Mouse (Mus musculus) c-Kit-negative CD71-positive TER-119-positive erythroid progenitor cells, embryonic 14.5 days (primary cell): Measurements from ENCODE around the gene Dnajb8.

Source experiments
- DNase-seq: peaks from one replicate; pipeline ENCODE4 v3.0.0-alpha.2; 2013; ENCODE audit warnings: low read depth, low spot score

Gene Dnajb8

DNA sequence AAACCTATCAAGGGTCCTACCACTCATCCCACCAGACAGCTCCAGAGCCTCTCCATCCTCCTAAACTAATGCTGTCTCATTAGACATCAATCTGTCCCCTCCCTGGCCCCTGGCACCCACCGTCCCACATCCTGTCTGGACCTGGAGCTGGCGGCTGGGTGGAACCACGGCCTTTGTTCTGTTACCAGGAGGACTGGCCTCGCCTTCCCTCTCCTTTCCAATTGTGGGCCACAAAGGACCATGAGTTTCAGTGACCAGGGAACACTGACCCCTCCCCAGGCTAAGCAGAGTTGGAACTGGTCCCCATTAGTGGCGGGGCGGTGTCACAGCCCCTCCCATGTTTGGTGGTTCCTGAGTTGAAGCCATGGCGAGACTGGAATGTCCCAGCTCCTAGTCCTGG is 5.5 kb downstream of the Dnajb8 start:
- no peak for DNase-seq

GRCm38 (mm10) chr6:88229221-88229620 is 7.2 kb downstream of the Dnajb8 start:
- DNase-seq, result no peak

GRCm38 (mm10) chr6:88231821-88232220 is 9.8 kb downstream of the Dnajb8 start:
- DNase-seq, result no peak

DNA sequence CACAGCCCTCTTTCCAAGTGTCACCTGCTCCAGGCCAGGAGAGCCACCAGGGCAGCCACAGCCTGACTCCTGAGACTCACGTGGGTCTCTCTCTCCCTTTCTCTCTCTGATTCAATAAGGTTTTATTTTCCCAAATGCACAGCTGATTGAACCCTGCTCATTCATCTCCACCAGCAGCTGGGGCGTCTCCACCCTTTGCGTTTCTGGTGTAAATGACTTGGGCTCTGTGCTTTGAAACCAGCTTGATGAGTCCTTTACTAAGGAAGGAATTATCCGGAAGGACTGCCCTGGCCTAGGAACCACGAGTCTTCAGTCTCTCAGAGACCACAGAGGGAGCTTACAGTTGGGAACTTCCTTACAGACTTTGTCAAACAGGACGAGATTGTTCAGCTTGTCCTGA is 10.2 kb downstream of the Dnajb8 start:
- no peak for DNase-seq

DNA sequence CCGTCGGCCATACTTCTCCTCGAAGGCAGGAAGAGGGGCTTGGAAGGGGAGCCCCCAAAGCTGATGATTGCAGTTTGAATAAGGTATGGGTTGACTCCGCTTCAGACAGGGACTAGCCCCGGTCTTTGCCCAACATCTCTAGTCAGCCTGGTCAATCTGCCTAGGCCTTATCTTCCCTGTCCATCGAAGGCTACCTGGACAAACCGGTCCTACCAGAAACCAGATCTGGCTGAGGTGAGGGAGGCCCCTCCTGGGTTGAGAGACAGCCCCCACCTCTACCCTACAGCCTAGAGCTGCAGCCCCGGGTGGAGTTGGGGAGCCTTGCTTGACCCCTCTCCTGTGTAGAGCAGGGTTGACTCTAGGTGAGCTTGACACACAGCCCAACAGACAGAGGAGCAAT is 11.9 kb downstream of the Dnajb8 start:
- DNase-seq, result no peak

- no peak for DNase-seq
Measured at GRCm38 (mm10) chr6:88235461-88235860, 13.4 kb downstream of the Dnajb8 start.

DNA sequence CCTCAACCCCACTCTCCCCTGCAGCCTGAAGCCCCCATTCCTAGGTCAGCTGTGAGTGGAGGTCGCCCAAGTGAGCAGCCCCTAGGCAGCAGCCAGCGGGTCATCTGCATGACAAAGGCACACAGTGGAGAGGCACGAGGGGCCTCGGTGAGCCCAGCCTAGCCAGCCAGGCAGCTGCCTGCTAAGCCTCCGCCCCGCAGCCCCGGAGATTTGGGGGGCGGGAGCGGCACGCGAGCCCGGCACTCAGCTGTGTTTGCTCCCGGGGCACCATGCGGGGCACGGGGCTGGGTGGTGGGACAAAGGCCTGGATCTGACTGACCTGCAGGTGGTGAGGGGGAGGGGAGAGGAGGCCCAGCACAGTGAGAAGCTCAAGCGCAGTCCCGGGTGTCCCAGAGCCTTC is 13.9 kb downstream of the Dnajb8 start:
- no peak for DNase-seq

DNA sequence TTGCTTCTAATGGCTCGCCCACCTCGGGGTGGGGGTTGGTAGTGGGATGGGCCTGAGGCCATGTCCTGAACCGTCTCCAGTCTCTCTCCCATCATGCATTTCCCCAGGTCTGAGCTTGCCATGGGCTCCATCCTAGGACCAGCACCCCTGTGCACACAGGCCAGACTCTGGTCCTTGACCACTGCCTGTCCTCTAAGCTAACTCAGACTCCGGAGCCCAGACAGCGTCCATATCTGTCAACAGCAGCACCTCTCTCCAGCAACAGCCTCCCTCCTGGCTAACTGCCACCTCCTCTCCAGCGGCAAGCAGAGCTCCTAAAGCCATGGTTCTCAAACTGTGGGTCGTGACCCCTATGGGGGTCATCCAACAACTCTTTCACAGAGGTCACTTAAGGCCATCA is 14.4 kb downstream of the Dnajb8 start:
- no peak for DNase-seq

DNA sequence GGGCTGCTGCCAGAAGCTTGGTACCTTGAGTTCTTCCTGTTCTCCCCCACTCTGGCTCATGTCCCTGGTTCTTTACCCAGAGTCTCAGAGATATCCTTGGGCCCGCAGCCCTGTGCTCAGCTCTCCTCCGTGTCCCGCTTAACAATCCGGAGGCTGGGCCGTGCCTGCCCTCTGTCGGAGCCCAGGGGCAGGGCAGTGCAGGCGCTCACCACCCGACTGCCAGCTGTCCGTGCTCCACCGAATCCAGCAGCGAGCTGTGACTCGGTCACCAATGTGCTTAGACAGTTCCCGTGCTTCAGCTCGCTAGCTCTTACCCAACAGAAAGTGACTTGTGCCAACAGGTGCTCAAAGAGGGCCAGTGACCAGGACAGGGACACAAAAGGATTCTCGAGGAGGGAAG is 20.5 kb downstream of the Dnajb8 start:
- no peak for DNase-seq

DNA sequence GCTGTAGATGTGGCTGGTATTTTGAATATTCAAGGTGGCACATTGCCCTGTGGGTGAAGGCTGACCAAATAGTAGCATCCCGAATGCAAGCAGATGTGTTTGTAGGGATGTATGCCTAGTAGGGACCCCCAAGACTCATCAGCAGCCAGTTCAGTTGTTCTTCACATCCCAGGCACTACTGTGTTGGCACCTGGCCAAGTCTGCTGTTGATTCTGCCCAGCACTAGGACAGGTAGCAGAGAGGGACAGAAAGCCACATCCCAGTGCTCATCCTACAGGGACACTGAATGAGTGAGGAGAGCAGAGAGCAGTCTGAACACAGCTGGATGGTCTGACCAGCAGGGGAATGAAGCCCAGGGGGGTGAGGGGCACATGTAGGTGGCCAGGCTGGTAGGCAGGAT is 27.2 kb downstream of the Dnajb8 start:
- no peak for DNase-seq

DNA sequence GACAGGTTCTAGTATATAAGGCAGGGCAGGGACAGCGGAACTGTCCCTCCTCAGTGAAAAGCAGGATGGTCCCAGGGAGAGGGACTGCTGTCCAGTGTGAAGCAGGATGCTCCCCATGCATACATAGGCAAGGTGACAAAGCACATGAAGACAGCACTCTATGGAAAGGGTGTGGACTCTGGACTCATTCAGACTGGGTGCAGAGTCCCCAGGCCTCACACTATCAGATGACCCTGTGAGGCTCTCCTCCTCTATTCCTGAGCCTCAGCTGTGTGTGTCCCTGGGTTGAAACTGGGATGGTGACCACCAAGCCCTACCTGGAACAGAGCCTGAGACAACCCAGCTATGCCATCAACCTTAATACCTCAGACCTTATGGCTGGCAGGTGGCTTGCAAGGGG is 29.3 kb downstream of the Dnajb8 start:
- DNase-seq, result no peak

DNA sequence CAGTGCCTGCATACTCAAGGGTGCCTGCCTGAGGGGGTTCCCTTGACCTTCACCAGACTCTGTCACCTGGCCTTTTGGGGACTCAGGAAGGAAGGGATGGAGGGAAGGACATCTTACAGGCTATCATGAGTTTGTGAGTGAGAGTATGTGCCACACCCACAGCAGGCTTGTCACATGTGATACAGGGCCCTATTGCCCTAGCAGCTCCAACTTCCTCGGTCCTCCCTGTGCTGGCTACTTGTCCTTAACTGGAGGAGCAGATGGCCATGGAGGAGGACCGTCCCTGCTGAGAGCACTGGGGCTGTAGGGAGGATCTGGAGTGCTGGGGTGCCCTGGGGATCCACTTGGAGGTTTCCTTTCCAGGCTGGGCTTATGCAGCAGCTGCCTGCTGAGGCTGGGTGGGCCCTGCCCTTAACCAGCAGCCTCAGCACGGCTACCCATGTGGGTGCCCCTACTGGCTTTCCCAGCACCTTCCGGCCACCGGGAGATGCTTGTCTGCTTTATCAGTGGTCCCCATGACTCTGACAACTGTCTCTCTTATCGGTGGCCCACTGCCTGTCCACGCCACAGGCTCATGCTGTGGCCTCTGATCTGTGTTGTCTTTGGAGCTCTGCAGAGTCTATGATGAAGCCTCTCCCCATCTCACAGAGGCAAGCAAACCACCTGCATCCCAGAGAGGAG is 29.9 kb downstream of the Dnajb8 start:
- no peak for DNase-seq

DNA sequence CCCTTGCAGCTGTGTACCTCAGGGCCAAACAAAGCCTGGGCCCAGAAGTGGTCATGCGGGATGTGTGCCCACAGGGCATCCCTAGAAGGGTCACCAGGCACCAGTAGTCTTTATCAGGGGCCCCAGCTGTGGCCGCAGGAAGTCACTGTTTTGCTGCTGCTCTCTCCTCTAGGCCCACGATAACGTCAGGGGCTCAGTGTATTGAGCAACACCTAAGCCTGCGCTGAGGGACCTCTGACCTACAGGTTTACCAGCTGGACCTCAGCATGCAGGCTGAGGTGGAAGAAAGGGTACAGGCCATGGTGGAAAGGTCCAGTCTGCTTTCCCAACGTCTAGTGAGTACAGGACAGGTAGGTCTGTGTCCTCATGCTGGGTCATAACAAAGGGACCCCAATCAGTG is 32.0 kb downstream of the Dnajb8 start:
- DNase-seq, result no peak

DNA sequence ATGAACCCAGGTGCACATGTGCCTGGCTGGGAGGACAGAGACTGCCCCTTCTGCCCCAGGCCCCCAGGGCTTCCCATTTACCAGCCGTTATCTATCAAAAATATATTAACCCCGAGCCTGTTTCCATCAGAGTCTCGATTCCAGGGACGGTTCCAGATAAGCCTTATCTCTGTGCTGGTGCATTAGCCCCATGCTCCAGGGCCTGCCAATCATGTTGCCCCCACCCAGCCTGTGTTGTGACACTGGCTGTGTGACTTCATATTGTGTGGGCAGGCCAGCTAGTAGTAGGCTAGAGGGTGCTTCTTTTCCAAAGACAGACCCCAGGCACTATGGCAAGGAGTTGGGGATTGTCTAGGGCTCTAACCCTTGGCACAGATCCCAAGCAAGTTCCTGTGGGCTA is 33.4 kb downstream of the Dnajb8 start:
- DNase-seq, result no peak

DNA sequence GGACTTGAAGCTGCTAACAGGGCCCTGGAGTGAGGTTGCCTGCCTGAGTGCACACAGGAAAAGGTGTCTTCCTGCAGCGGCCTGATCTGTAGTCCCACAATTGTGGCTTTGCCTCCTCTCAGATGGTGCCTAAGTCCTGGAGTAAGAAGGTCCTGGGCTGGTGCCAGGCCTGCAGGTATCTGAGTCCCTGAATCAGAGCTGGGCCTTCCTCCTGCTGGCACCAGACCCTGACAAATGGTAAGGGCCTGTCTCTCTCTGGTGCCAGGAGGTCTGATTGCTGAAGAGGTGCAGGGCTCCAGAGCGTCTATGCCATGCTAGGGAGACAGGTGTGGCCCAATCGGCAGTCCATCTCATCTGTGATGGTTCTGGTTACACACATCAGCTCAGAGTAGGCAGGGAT is 37.6 kb downstream of the Dnajb8 start:
- no peak for DNase-seq

GRCm38 (mm10) chr6:88260645-88261044 is 38.6 kb downstream of the Dnajb8 start:
- no peak for DNase-seq

DNA sequence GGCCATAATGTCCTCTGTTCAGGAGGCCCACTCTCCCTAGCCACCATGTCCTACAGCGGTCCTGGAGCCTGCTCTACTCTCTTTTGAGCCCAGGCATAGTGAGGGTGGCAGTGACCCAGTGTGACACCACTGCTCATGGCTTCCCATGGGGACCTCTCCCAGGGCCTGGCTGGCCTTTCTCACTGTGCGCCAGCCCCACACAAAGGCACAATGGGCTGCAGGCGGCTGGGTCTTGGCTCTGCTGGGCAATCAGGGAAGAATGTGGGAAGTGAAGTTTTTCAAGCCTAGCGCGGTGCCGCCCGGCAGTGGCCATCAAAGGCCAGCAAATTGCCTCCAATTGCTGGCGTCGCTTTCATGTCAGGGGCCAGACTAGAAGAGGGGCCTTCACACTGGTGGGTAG is 40.1 kb downstream of the Dnajb8 start:
- no peak for DNase-seq

- DNase-seq, result no peak
Measured at GRCm38 (mm10) chr6:88265355-88265754, 43.3 kb downstream of the Dnajb8 start.

DNA sequence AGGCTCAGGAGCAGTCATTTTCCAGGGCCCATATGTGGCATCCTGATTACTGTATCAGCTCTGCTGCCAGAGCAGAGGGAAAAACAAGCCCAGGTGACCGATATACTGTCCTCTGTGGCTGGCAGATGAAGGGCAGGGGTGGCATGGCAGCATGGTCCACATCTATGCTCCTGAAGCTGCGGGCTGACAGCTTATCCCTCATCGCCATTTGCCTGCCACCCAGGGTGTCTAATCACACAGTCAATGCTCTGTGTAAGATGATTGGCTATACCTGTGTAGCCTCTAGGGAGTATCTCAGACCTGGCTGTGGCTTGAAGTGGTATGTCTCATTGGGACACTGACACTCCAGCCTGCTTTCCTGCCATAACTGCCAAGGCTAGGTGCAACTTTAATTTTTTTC is 44.0 kb downstream of the Dnajb8 start:
- DNase-seq, result no peak

- DNase-seq, result no peak
Measured at GRCm38 (mm10) chr6:88267068-88267467, 45.0 kb downstream of the Dnajb8 start.

GRCm38 (mm10) chr6:88267970-88268369 is 45.9 kb downstream of the Dnajb8 start:
- no peak for DNase-seq

DNA sequence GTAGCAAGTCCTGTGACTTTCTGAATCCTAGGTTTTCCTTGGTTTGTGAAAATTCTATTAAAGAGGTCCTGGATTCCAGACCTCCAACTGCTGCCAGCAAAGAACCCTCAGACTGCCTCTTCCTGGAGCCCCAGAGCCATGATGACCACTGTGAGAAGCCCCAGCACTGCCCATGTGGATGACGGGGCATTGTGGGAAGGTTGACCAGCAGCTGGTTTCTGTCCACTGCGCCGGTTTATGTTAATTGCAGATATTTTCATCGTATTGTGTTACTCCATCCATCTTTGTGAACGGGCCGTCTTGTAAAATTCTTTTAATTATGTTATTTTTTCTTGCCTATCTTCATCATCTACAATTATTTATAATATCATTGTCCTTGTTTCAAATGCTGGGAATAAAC is 52.6 kb downstream of the Dnajb8 start:
- DNase-seq, result no peak

GRCm38 (mm10) chr6:88276221-88276620 is 54.2 kb downstream of the Dnajb8 start:
- DNase-seq, result no peak

- no peak for DNase-seq
Measured at GRCm38 (mm10) chr6:88277242-88277641, 55.2 kb downstream of the Dnajb8 start.
